ENCODE assay signal across 16 mouse cellular contexts in the genomic region with DNA sequence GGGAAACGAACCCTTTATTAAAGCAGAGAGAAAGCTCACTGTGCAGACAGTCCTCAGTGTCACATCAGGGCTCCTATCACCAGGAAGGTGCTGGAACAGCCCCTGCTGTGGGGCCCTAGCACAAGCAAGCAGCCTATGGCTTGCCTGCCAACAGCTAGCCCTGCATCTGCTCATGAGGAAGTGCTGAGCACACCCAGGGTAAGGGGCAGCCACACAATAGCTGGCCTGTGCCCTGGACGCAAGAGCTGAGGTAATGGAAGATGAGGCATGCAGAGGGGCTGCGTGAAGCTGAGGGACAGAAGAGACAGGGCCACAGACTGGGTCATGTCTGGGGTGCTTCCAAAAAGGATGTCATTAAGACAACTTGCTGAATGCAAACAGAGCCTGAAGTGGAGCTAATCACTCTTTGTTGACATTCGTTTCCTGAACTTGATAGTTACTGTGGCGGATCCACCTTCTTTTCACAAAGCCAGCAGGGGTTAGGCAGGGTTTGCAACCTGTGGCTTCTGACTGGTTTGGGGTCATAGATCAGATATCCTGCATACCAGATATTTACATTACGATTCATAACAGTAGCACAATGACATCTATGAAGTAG.
DNase-seq lines count a peak whose midpoint lies in the region; ATAC-seq lines count a peak whose summit lies in the region.
"Had no signal": no experiment of that assay in that cellular context is flagged by ENCODE, and none has a peak within 500 bp of the region (broad histone marks: within the 10 kb centered on the region; RNA-seq: fewer than 3 reads in every experiment).

No protein-coding gene starts in this region.

- H3K27me3 ChIP-seq in megakaryocyte, embryonic 14.5 days (replicated peaks), result no peaks in the 10 kb centered on the region
- no peaks in the 10 kb centered on the region for H3K27me3 ChIP-seq in intestine, embryonic 15.5 days (replicated peaks)
- H3K27me3 ChIP-seq in stomach, embryonic 16.5 days (ENCODE audit: control insufficient read depth, insufficient read depth, low read length), result no peaks in the 10 kb centered on the region
- H3K27me3 ChIP-seq: limb, embryonic 13.5 days had no signal

- no peak overlapping the region for H3K9ac ChIP-seq in intestine, embryonic 15.5 days
- H3K9ac ChIP-seq in stomach, embryonic 16.5 days (ENCODE audit: low read length), result no peak overlapping the region
- H3K9ac ChIP-seq: embryonic facial prominence, embryonic 13.5 days; limb, embryonic 13.5 days had no signal

- no peaks in the 10 kb centered on the region for H3K36me3 ChIP-seq in megakaryocyte, embryonic 14.5 days (replicated peaks; ENCODE audit: low read length)
- H3K36me3 ChIP-seq in intestine, embryonic 15.5 days, result no peaks in the 10 kb centered on the region
- no peaks in the 10 kb centered on the region for H3K36me3 ChIP-seq in stomach, embryonic 16.5 days (ENCODE audit: control insufficient read depth, insufficient read depth, low read length)
- H3K36me3 ChIP-seq: embryonic facial prominence, embryonic 13.5 days; limb, embryonic 13.5 days had no signal

- H3K9me3 ChIP-seq in megakaryocyte, embryonic 14.5 days, result no peaks in the 10 kb centered on the region
- H3K9me3 ChIP-seq in intestine, embryonic 15.5 days, result no peaks in the 10 kb centered on the region
- no peaks in the 10 kb centered on the region for H3K9me3 ChIP-seq in stomach, embryonic 16.5 days (replicated peaks; ENCODE audit: control insufficient read depth, low read length)
- H3K9me3 ChIP-seq: embryonic facial prominence, embryonic 13.5 days had no signal

- peak; percentile 95 for DNase-seq in heart, adult 11 months
- no peak for DNase-seq in heart, postnatal 36 days
- DNase-seq in cerebellum, adult 9-11 months, result no peak
- DNase-seq in urinary bladder, postnatal 4 days (ENCODE audit: low spot score in 2 of 2), result no peak
- DNase-seq: adrenal gland, adult 8-10 months; cerebellum, adult 11-12 months; kidney, adult 2 months; layer of hippocampus, adult 9-11 months; right cerebral cortex, postnatal 4 days had no signal

- WGBS in intestine, embryonic 15.5 days, result 19% methylated on average over 6 of the region's 6 CpGs
- WGBS in stomach, embryonic 16.5 days, result 19% methylated on average over 6 of the region's 6 CpGs

- ATAC-seq in megakaryocyte, adult 5-6 weeks (ENCODE audit: poor library complexity, severe bottlenecking), result no peak
- peak; percentile 81 for ATAC-seq in intestine, embryonic 15.5 days
- peak; percentile 28; the same call in 1 of the 2 replicates for ATAC-seq in stomach, embryonic 16.5 days (ENCODE audit: insufficient read depth, low FRiP score)
- ATAC-seq: forebrain, embryonic 16.5 days had no signal

- intact Hi-C loops in heart, postnatal 36 days (cut with DNase I), result no loop called here

- peak overlapping the region; percentile 80 for H3K4me3 ChIP-seq in megakaryocyte, embryonic 14.5 days (replicated peaks)
- H3K4me3 ChIP-seq in intestine, embryonic 15.5 days (replicated peaks), result no peak overlapping the region
- no peak overlapping the region for H3K4me3 ChIP-seq in stomach, embryonic 16.5 days (replicated peaks; ENCODE audit: low read length)
- H3K4me3 ChIP-seq: embryonic facial prominence, embryonic 13.5 days; limb, embryonic 13.5 days had no signal

- peaks cover 84% of the 10 kb centered on the region for H3K4me1 ChIP-seq in megakaryocyte, embryonic 14.5 days
- H3K4me1 ChIP-seq in intestine, embryonic 15.5 days (replicated peaks), result peaks cover 36% of the 10 kb centered on the region
- H3K4me1 ChIP-seq in stomach, embryonic 16.5 days (ENCODE audit: control insufficient read depth, insufficient read depth, low read length), result peaks cover 29% of the 10 kb centered on the region

- H3K27ac ChIP-seq in intestine, embryonic 15.5 days, result peak overlapping the region; percentile 49
- 0 out of 2 replicates have a peak overlapping the region, but pooled peaks have one; percentile 47 for H3K27ac ChIP-seq in stomach, embryonic 16.5 days (ENCODE audit: low read length)
- H3K27ac ChIP-seq: embryonic facial prominence, embryonic 13.5 days; limb, embryonic 13.5 days had no signal

- 0 out of 2 replicates have a peak overlapping the region, but pooled peaks have one; percentile 0 for H3K4me2 ChIP-seq in intestine, embryonic 15.5 days (replicated peaks)
- no peak overlapping the region for H3K4me2 ChIP-seq in stomach, embryonic 16.5 days (ENCODE audit: low read depth, low read length)
- H3K4me2 ChIP-seq: embryonic facial prominence, embryonic 13.5 days; limb, embryonic 13.5 days had no signal
